Comparison of ENCODE assay signal across 7 mouse cellular contexts in the genomic region with DNA sequence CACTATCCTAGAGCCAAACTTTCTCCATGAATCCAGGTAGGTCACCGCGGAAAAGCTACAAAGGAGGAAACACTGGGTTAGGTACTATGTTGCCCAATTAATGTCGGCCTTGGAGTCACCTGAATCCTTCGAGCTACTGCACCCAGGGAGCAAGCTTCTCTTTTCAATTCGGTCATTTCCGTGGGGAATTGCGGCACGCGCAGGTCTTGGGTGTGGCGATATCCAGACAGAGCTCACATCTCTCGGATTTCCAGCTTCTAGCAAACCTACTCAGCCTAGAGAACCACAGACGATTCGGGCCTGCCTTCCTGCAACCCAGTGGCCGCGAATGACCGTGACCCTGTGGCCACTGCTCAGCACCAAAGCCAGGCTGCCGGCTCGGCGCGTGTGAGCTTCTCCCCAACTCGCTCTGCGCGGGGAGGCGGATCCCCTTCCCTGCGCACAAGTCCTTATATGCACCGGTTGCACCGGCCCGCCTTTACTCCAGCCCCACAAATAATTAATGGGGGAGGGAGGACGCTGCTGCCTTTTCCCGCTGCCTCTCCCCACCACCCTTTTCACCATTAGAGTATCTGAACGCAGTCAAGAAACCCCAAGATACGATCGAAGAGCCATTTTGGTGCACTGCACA. TPM values are rescaled to one million over a fixed set of nuclear protein-coding genes. Genes with fewer than 3 reads are reported as not detected.
DNase-seq lines count a peak whose midpoint lies in the region; ATAC-seq and TF ChIP-seq lines count a peak whose summit lies in the region.

No protein-coding gene starts in this region.

- peak; percentile 82 for DNase-seq in adrenal gland, postnatal 14 days
- DNase-seq in embryo, embryonic 11 days, result peak; percentile 77
- peak; percentile 97 for DNase-seq in heart, adult 11 months
- peak; percentile 12 to 15 for DNase-seq in kidney, adult 8-10 months
- DNase-seq in limb, embryonic 14.5 days (ENCODE audit: low spot score), result peak; percentile 16
- DNase-seq in midbrain, embryonic 14.5 days, result peak; percentile 80
- peak; percentile 40 for DNase-seq in splenic B cell, adult 2 months (ENCODE audit: low read depth, low spot score)

- TF ChIP-seq POLR2A in limb, embryonic 14.5 days (IDR thresholded peaks at IDR 0.05; ENCODE audit: borderline replicate concordance, extremely low read depth, insufficient read depth, insufficient read length), result no peak

- no peaks in the 10 kb centered on the region for H3K36me3 ChIP-seq in limb, embryonic 14.5 days (ENCODE audit: control insufficient read depth, insufficient read depth, low read length)
- H3K36me3 ChIP-seq in midbrain, embryonic 14.5 days (ENCODE audit: control insufficient read depth, insufficient read depth, low read length), result no peaks in the 10 kb centered on the region
- H3K36me3 ChIP-seq in splenic B cell, adult 2 months (ENCODE audit: control insufficient read depth, insufficient read depth, low read length, poor library complexity, severe bottlenecking), result no peaks in the 10 kb centered on the region

- WGBS in limb, embryonic 14.5 days, result under 1% methylated on average over 33 of the region's 33 CpGs
- under 1% methylated on average over 33 of the region's 33 CpGs for WGBS in midbrain, embryonic 14.5 days

- peak; percentile 77; the same call in 1 of the 2 replicates for ATAC-seq in limb, embryonic 14.5 days (ENCODE audit: low FRiP score, low read depth)
- peak; percentile 38 for ATAC-seq in midbrain, embryonic 14.5 days (ENCODE audit: low FRiP score, low TSS enrichment)

- H3K27me3 ChIP-seq in limb, embryonic 14.5 days (ENCODE audit: control insufficient read depth, insufficient read depth, low read length), result peaks cover 27% of the 10 kb centered on the region
- no peaks in the 10 kb centered on the region for H3K27me3 ChIP-seq in midbrain, embryonic 14.5 days (ENCODE audit: control insufficient read depth, insufficient read depth, low read length)
- no peaks in the 10 kb centered on the region for H3K27me3 ChIP-seq in splenic B cell, adult 2 months (ENCODE audit: control insufficient read depth, insufficient read depth, low read length, poor library complexity, severe bottlenecking)

- no peak overlapping the region for H3K27ac ChIP-seq in limb, embryonic 14.5 days (replicated peaks; ENCODE audit: low read depth, low read length)
- H3K27ac ChIP-seq in midbrain, embryonic 14.5 days (replicated peaks; ENCODE audit: low read depth, low read length), result peak overlapping the region; percentile 95

- H3K9ac ChIP-seq in limb, embryonic 14.5 days (ENCODE audit: low read depth, low read length, severe bottlenecking), result peak overlapping the region; percentile 60
- H3K9ac ChIP-seq in midbrain, embryonic 14.5 days (replicated peaks; ENCODE audit: low read length), result peak overlapping the region; percentile 95

- peak overlapping the region; percentile 95 for H3K4me2 ChIP-seq in limb, embryonic 14.5 days (replicated peaks; ENCODE audit: low read depth, low read length, severe bottlenecking)
- H3K4me2 ChIP-seq in midbrain, embryonic 14.5 days (ENCODE audit: low read length), result peak overlapping the region; percentile 70

- H3K9me3 ChIP-seq in limb, embryonic 14.5 days (ENCODE audit: control insufficient read depth, low read length), result no peaks in the 10 kb centered on the region
- H3K9me3 ChIP-seq in midbrain, embryonic 14.5 days (ENCODE audit: control insufficient read depth, low read length), result no peaks in the 10 kb centered on the region

- 0 out of 2 replicates have a peak, but pooled peaks cover 3% of the 10 kb centered on the region for H3K4me1 ChIP-seq in limb, embryonic 14.5 days (ENCODE audit: control insufficient read depth, insufficient read depth, low read length)
- peaks cover 21% of the 10 kb centered on the region for H3K4me1 ChIP-seq in midbrain, embryonic 14.5 days (ENCODE audit: control insufficient read depth, insufficient read depth, low read length)

- H3K4me3 ChIP-seq in limb, embryonic 14.5 days (replicated peaks; ENCODE audit: low read length), result peak overlapping the region; percentile 65
- H3K4me3 ChIP-seq in midbrain, embryonic 14.5 days (replicated peaks; ENCODE audit: low read depth, low read length), result peak overlapping the region; percentile 83

RNA-seq across cellular contexts. Expression of a gene that starts 0.5 kb away (rescaled TPM):
- total RNA-seq in adrenal gland, postnatal 14 days (2021), result 13.6 and 19.0 TPM in 2 replicates
- polyA plus RNA-seq in limb, embryonic 14.5 days (2012; rRNA removed), result 5.4 and 5.5 TPM in 2 replicates
- 9.6 TPM in 2 replicates for polyA plus RNA-seq in limb, embryonic 14.5 days (2014; fragmentation: Nextera tagmentation; extraction: Ambion mirVana)
- 84.3 and 114 TPM in 2 replicates for polyA plus RNA-seq in midbrain, embryonic 14.5 days (2014; fragmentation: Nextera tagmentation; extraction: Ambion mirVana)

Comparison
In these comparisons a context has a peak if more than half of its experiments do, and no peak if none do; other contexts are left out.
1. DNase-seq: peak in every context shown above with its lines; median percentile 97 in heart, adult 11 months; 82 in adrenal gland, postnatal 14 days; 80 in midbrain, embryonic 14.5 days; 77 in embryo, embryonic 11 days; 40 in splenic B cell, adult 2 months; 16 in limb, embryonic 14.5 days; 14 in kidney, adult 8-10 months.